Mouse (Mus musculus): ENCODE data around the gene Strada. TPM values are rescaled to one million over a fixed set of nuclear protein-coding genes. Genes with fewer than 3 reads are reported as not detected.
"Not testable (repeated sequence)": the region's sequence is repeated elsewhere in the genome, so short reads cannot be mapped to it uniquely, and the experiment has no call there.

Gene Strada
- 22.4 and 26.6 TPM in 2 replicates for polyA plus RNA-seq (2014; fragmentation: Nextera tagmentation; extraction: Ambion mirVana)

DNA sequence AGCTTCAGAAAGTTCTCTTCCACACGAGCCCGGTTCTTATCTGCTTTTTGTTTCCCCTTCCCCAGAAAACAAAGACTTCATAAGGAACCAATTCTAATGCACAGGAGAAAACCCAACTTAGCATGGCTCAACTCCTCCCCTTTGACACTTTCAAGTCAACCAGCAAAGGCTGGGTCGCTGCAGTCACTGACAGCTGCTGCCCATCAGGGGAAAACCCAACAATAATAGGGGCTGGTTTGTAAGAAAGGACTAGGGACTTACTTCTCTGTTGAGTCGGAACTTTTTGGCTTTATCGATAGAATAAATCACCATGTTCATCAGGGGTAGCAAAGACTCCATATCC lies at the start of gene Strada:
Gene Strada, minus strand, starts transcription at position 46 of the 343 bp plus-strand sequence.
- Histone ChIP-seq H3K4me1 (ENCODE audit: control insufficient read depth, insufficient read depth, low read length) (no peaks in the 10 kb centered on the region), H3K4me3 (ENCODE audit: low read depth, low read length) (no peak within 1 kb of the TSS), H3K27me3 (ENCODE audit: control insufficient read depth, insufficient read depth, low read length) (no peaks in the 10 kb centered on the region), H3K36me3 (ENCODE audit: control insufficient read depth, insufficient read depth, low read length) (peaks cover 39% of the 10 kb centered on the region), H3K27ac (ENCODE audit: low read depth, low read length) (no peak within 1 kb of the TSS), H3K9me3 (replicated peaks; ENCODE audit: control insufficient read depth, low read length) (no peaks in the 10 kb centered on the region), H3K4me2 (no peak within 1 kb of the TSS), H3K9ac (ENCODE audit: low read depth, low read length) (no peak within 1 kb of the TSS)
- 76% methylated on average over 5 of the region's 5 CpGs for WGBS (ENCODE audit: insufficient replicate concordance)
- no peak for ATAC-seq (replicated peaks; ENCODE audit: insufficient number of reproducible peaks, low FRiP score, low TSS enrichment)

DNA sequence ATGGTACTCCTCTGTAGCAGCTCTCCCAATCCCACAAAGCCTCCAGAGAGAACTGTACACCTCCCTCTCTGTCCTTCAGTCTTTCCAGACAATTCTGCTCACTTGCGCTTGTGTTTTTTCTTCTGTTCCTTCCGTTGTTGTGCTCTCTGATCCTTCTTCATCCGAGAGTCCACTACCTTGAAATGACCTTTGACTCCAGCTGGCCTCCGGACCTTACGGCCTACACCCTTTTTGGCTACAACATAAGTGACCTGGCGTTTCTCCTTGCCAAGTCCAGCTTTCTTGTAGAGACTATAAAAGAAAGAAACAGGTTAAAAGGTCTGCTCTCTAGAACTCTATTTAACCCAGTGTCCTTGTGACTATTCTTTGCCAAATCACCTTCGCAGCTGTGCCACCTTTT lies 47.4 kb upstream of the Strada start:
- Histone ChIP-seq H3K27ac (ENCODE audit: low read depth, low read length) (no peak overlapping the region), H3K4me2 (no peak overlapping the region), H3K36me3 (ENCODE audit: control insufficient read depth, insufficient read depth, low read length) (peaks cover 73% of the 10 kb centered on the region), H3K27me3 (ENCODE audit: control insufficient read depth, insufficient read depth, low read length) (no peaks in the 10 kb centered on the region), H3K4me1 (ENCODE audit: control insufficient read depth, insufficient read depth, low read length) (no peaks in the 10 kb centered on the region), H3K4me3 (ENCODE audit: low read depth, low read length) (no peak overlapping the region), H3K9ac (ENCODE audit: low read depth, low read length) (no peak overlapping the region), H3K9me3 (replicated peaks; ENCODE audit: control insufficient read depth, low read length) (no peaks in the 10 kb centered on the region)
- ATAC-seq (replicated peaks; ENCODE audit: insufficient number of reproducible peaks, low FRiP score, low TSS enrichment), result no peak
- 85% methylated on average over 7 of the region's 7 CpGs for WGBS (ENCODE audit: insufficient replicate concordance)

GRCm38 (mm10) chr11:106246834-106247233 lies 44.9 kb upstream of the Strada start:
- H3K4me1 ChIP-seq (ENCODE audit: control insufficient read depth, insufficient read depth, low read length), result no peaks in the 10 kb centered on the region
- no peak overlapping the region for H3K27ac ChIP-seq (ENCODE audit: low read depth, low read length)
- H3K36me3 ChIP-seq (ENCODE audit: control insufficient read depth, insufficient read depth, low read length), result peaks cover 72% of the 10 kb centered on the region
- H3K27me3 ChIP-seq (ENCODE audit: control insufficient read depth, insufficient read depth, low read length), result no peaks in the 10 kb centered on the region
- H3K9me3 ChIP-seq (replicated peaks; ENCODE audit: control insufficient read depth, low read length), result no peaks in the 10 kb centered on the region
- no peak overlapping the region for H3K9ac ChIP-seq (ENCODE audit: low read depth, low read length)
- no peak for ATAC-seq (replicated peaks; ENCODE audit: insufficient number of reproducible peaks, low FRiP score, low TSS enrichment)
- WGBS (ENCODE audit: insufficient replicate concordance), result 88% methylated on average over 1 of the region's 1 CpGs
- no peak overlapping the region for H3K4me3 ChIP-seq (ENCODE audit: low read depth, low read length)
- no peak overlapping the region for H3K4me2 ChIP-seq

- not testable (repeated sequence) for H3K4me3 ChIP-seq (ENCODE audit: low read depth, low read length); H3K9me3 ChIP-seq (replicated peaks; ENCODE audit: control insufficient read depth, low read length); ATAC-seq (replicated peaks; ENCODE audit: insufficient number of reproducible peaks, low FRiP score, low TSS enrichment); H3K4me1 ChIP-seq (ENCODE audit: control insufficient read depth, insufficient read depth, low read length); H3K9ac ChIP-seq (ENCODE audit: low read depth, low read length); H3K27ac ChIP-seq (ENCODE audit: low read depth, low read length); H3K27me3 ChIP-seq (ENCODE audit: control insufficient read depth, insufficient read depth, low read length); H3K4me2 ChIP-seq
- 80% methylated on average over 8 of the region's 8 CpGs for WGBS (ENCODE audit: insufficient replicate concordance)
- peaks cover 27% of the 10 kb centered on the region for H3K36me3 ChIP-seq (ENCODE audit: control insufficient read depth, insufficient read depth, low read length)
Observed at GRCm38 (mm10) chr11:106233978-106234377, 32.0 kb upstream of the Strada start.

- 88% methylated on average over 3 of the region's 3 CpGs for WGBS (ENCODE audit: insufficient replicate concordance)
- ATAC-seq (replicated peaks; ENCODE audit: insufficient number of reproducible peaks, low FRiP score, low TSS enrichment), result no peak
- H3K36me3 ChIP-seq (ENCODE audit: control insufficient read depth, insufficient read depth, low read length), result peaks cover 8% of the 10 kb centered on the region; the same call in 1 of the 2 replicates
- no peaks in the 10 kb centered on the region for H3K9me3 ChIP-seq (replicated peaks; ENCODE audit: control insufficient read depth, low read length)
- peaks cover 8% of the 10 kb centered on the region for H3K4me1 ChIP-seq (ENCODE audit: control insufficient read depth, insufficient read depth, low read length)
- no peaks in the 10 kb centered on the region for H3K27me3 ChIP-seq (ENCODE audit: control insufficient read depth, insufficient read depth, low read length)
- no peak overlapping the region for H3K4me3 ChIP-seq (ENCODE audit: low read depth, low read length)
- H3K4me2 ChIP-seq, result no peak overlapping the region
- H3K9ac ChIP-seq (ENCODE audit: low read depth, low read length), result no peak overlapping the region
- no peak overlapping the region for H3K27ac ChIP-seq (ENCODE audit: low read depth, low read length)
Observed at GRCm38 (mm10) chr11:106220603-106221002, 18.6 kb upstream of the Strada start.

DNA sequence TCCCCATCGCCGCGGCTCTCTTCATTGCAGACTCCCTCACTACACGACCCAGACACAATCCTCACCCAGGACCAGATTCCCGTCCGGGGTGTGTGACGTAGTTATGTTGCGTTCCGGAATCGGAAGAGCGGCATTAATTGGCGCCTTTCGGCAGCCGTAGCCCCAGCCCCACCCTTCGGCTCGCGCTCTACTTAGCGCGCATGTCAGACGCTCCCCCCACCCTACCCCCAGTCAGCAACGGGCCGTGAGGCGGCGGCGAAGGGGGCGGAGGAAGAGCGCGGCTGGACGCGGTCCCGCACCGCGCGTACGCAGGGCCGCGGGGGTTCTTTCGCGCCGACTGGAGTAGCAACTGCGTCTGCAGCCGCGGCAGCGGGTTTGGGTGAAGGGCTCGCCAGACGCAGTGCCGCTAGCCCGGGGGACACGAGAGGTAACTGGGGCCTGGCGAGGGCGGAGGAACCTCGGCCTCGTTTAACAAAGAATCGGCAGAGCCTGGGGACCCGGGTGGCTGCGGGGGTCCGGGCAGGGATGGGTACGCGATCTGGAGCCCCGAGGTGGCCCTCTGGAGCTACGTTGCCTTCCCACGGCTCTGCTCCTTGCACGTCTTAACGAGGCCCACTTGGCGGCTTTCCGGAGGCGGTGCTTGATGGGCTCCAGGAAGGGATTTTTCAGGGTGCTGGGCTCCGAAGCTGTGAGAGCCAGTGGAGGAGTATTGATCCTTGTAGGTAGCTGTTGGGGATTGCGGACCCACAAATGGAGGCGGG lies 14.9 kb upstream of the Strada start, which contains the start of gene Ddx42:
Gene Ddx42, plus strand, starts transcription at position 197 of the 761 bp plus-strand sequence.
- H3K36me3 ChIP-seq (ENCODE audit: control insufficient read depth, insufficient read depth, low read length), result peaks cover 4% of the 10 kb centered on the region; the same call in 1 of the 2 replicates
- peak within 1 kb of the TSS; percentile 74 for H3K4me2 ChIP-seq
- H3K27ac ChIP-seq (ENCODE audit: low read depth, low read length), result peak within 1 kb of the TSS; percentile 96
- H3K9me3 ChIP-seq (replicated peaks; ENCODE audit: control insufficient read depth, low read length), result no peaks in the 10 kb centered on the region
- peak within 1 kb of the TSS; percentile 98 for H3K9ac ChIP-seq (ENCODE audit: low read depth, low read length)
- ATAC-seq (replicated peaks; ENCODE audit: insufficient number of reproducible peaks, low FRiP score, low TSS enrichment), result peak; percentile 94
- peaks cover 17% of the 10 kb centered on the region for H3K4me1 ChIP-seq (ENCODE audit: control insufficient read depth, insufficient read depth, low read length)
- H3K27me3 ChIP-seq (ENCODE audit: control insufficient read depth, insufficient read depth, low read length), result no peaks in the 10 kb centered on the region
- WGBS (ENCODE audit: insufficient replicate concordance), result under 1% methylated on average over 69 of the region's 70 CpGs
- H3K4me3 ChIP-seq (ENCODE audit: low read depth, low read length), result peak within 1 kb of the TSS; percentile 99

GRCm38 (mm10) chr11:106215927-106216729 lies 14.2 kb upstream of the Strada start, which contains the start of gene Ccdc47:
TSS of gene Ccdc47 (minus strand) at chr11:106216344.
- Histone ChIP-seq H3K36me3 (ENCODE audit: control insufficient read depth, insufficient read depth, low read length) (peaks cover 8% of the 10 kb centered on the region), H3K4me2 (peak within 1 kb of the TSS; percentile 74), H3K4me1 (ENCODE audit: control insufficient read depth, insufficient read depth, low read length) (peaks cover 17% of the 10 kb centered on the region), H3K27ac (ENCODE audit: low read depth, low read length) (peak within 1 kb of the TSS; percentile 96), H3K27me3 (ENCODE audit: control insufficient read depth, insufficient read depth, low read length) (no peaks in the 10 kb centered on the region), H3K9me3 (replicated peaks; ENCODE audit: control insufficient read depth, low read length) (no peaks in the 10 kb centered on the region), H3K4me3 (ENCODE audit: low read depth, low read length) (peak within 1 kb of the TSS; percentile 99), H3K9ac (ENCODE audit: low read depth, low read length) (peak within 1 kb of the TSS; percentile 98)
- peak; percentile 95 for ATAC-seq (replicated peaks; ENCODE audit: insufficient number of reproducible peaks, low FRiP score, low TSS enrichment)
- under 1% methylated on average over 46 of the region's 46 CpGs for WGBS (ENCODE audit: insufficient replicate concordance)

GRCm38 (mm10) chr11:106215450-106215859 lies 13.5 kb upstream of the Strada start:
- H3K4me1 ChIP-seq (ENCODE audit: control insufficient read depth, insufficient read depth, low read length), result peaks cover 17% of the 10 kb centered on the region
- H3K4me3 ChIP-seq (ENCODE audit: low read depth, low read length), result peak overlapping the region; percentile 99
- 26% methylated on average over 7 of the region's 7 CpGs for WGBS (ENCODE audit: insufficient replicate concordance)
- H3K9me3 ChIP-seq (replicated peaks; ENCODE audit: control insufficient read depth, low read length), result no peaks in the 10 kb centered on the region
- ATAC-seq (replicated peaks; ENCODE audit: insufficient number of reproducible peaks, low FRiP score, low TSS enrichment), result no peak
- H3K4me2 ChIP-seq, result peak overlapping the region; percentile 74
- H3K9ac ChIP-seq (ENCODE audit: low read depth, low read length), result peak overlapping the region; percentile 98
- H3K36me3 ChIP-seq (ENCODE audit: control insufficient read depth, insufficient read depth, low read length), result peaks cover 12% of the 10 kb centered on the region
- peak overlapping the region; percentile 96; the same call in 1 of the 2 replicates for H3K27ac ChIP-seq (ENCODE audit: low read depth, low read length)
- H3K27me3 ChIP-seq (ENCODE audit: control insufficient read depth, insufficient read depth, low read length), result no peaks in the 10 kb centered on the region

Measured in heart, embryonic 11.5 days (tissue).